Mouse (Mus musculus) lung, embryonic 14.5 days (tissue): Measurements from ENCODE around the gene Ogfod2. TPM values are rescaled to one million over a fixed set of nuclear protein-coding genes. Genes with fewer than 3 reads are reported as not detected.
A peak's percentile ranks its signal among the peaks of the same experiment; 100 is the strongest.

Source experiments
- ATAC-seq: fragments of 200-750 bp; cut with Nextera tagmentation; 2 replicates; pipeline ENCODE4 v1.8.0; 2017; ENCODE audit warnings: mild to moderate bottlenecking, moderate TSS enrichment, moderate library complexity; ENCODE audit not compliant: insufficient read depth
- DNase-seq: peaks from one replicate; pipeline ENCODE4 v3.0.0-alpha.2; 2015
- H3K27ac ChIP-seq: fragments of 300-500 bp; sonication (generic); 2 replicates; pipeline ENCODE4 v1.5.1; 2014; ENCODE audit warnings: low read depth, mild to moderate bottlenecking, moderate library complexity
- H3K27me3 ChIP-seq: fragments of 300-500 bp; sonication (generic); 2 replicates; pipeline ENCODE4 v1.6.1; 2014; ENCODE audit warnings: low read length, control low read depth; ENCODE audit not compliant: insufficient read depth
- H3K36me3 ChIP-seq: fragments of 300-500 bp; sonication (generic); 2 replicates; pipeline ENCODE4 v1.6.1; 2014; ENCODE audit warnings: control low read depth; ENCODE audit not compliant: insufficient read depth
- H3K4me1 ChIP-seq: fragments of 300-500 bp; sonication (generic); 2 replicates; pipeline ENCODE4 v1.6.1; 2014; ENCODE audit warnings: antibody characterized with exemption, control low read depth; ENCODE audit not compliant: insufficient read depth
- H3K4me2 ChIP-seq: fragments of 300-500 bp; sonication (generic); 2 replicates; pipeline ENCODE4 v1.6.1; 2014; ENCODE audit warnings: mild to moderate bottlenecking
- H3K4me3 ChIP-seq: fragments of 300-500 bp; sonication (generic); 2 replicates; pipeline ENCODE4 v1.5.1; 2014; ENCODE audit warnings: low read depth, low read length
- H3K9ac ChIP-seq: fragments of 300-500 bp; sonication (generic); 2 replicates; pipeline ENCODE4 v1.6.1; 2014
- H3K9me3 ChIP-seq: fragments of 300-500 bp; sonication (generic); 2 replicates; pipeline ENCODE4 v1.6.1; 2016; ENCODE audit warnings: low read depth, low read length, control low read depth
- CTCF ChIP-seq: IDR thresholded peaks from 2 replicates; pipeline ENCODE4 v1.5.1; 2016; ENCODE audit warnings: antibody characterized with exemption, low read depth
- WGBS: fragments of 180-500 bp; shearing (Covaris S2); extraction: QIAGEN DNeasy Blood & Tissue Kit; methylation state at CpG from one replicate; pipeline ENCODE4 v1.1.7; 2014; 5-methylcytosine and 5-hydroxymethylcytosine counted together
- polyA plus RNA-seq: library from polyadenylated mRNA; unstranded; fragments of >200 nt; fragmentation: Nextera tagmentation; extraction: Ambion mirVana; gene quantifications from 2 replicates; pipeline ENCODE4 v1.2.1, GENCODE M21; 2014

Ogfod2 gene
- polyA plus RNA-seq, 1 experiment from 2014 or later: 13.4 TPM

GRCm38 (mm10) chr5:124111077-124111741 lies 888 bp upstream of the Ogfod2 start:
- H3K9ac ChIP-seq: peak overlapping the region; percentile 64
- peak overlapping the region; percentile 94 for H3K4me2 ChIP-seq
- ATAC-seq (no peak), DNase-seq (peak; percentile 60)
- H3K36me3 ChIP-seq: peaks cover 5% of the 10 kb centered on the region; the same call in 1 of the 2 replicates
- peak; percentile 86 for TF ChIP-seq CTCF
- H3K4me3 ChIP-seq: peak overlapping the region; percentile 85
- WGBS: 19% methylated on average over 17 of the region's 17 CpGs
- no peaks in the 10 kb centered on the region for H3K27me3 ChIP-seq
- 0 out of 2 replicates have a peak, but pooled peaks cover 3% of the 10 kb centered on the region for H3K4me1 ChIP-seq
- H3K9me3 ChIP-seq: no peaks in the 10 kb centered on the region
- peak overlapping the region; percentile 54; the same call in 1 of the 2 replicates for H3K27ac ChIP-seq

- ATAC-seq: no peak
- peaks cover 10% of the 10 kb centered on the region; the same call in 1 of the 2 replicates for H3K4me1 ChIP-seq
- H3K9me3 ChIP-seq: no peaks in the 10 kb centered on the region
- peaks cover 10% of the 10 kb centered on the region; the same call in 1 of the 2 replicates for H3K36me3 ChIP-seq
- H3K27me3 ChIP-seq: no peaks in the 10 kb centered on the region
- peak; percentile 30 for DNase-seq
- peak overlapping the region; percentile 94 for H3K4me2 ChIP-seq
- peak overlapping the region; percentile 64 for H3K9ac ChIP-seq
- 1% methylated on average over 18 of the region's 18 CpGs for WGBS
- peak overlapping the region; percentile 85 for H3K4me3 ChIP-seq
- TF ChIP-seq CTCF: no peak
- H3K27ac ChIP-seq: peak overlapping the region; percentile 63
Measured at GRCm38 (mm10) chr5:124112531-124112930, 434 bp downstream of the Ogfod2 start.

- TF ChIP-seq CTCF: peak; percentile 61
- DNase-seq (peak; percentile 58), ATAC-seq (no peak)
- H3K4me1 ChIP-seq: peaks cover 10% of the 10 kb centered on the region; the same call in 1 of the 2 replicates
- H3K36me3 ChIP-seq: peaks cover 14% of the 10 kb centered on the region; the same call in 1 of the 2 replicates
- H3K27ac ChIP-seq: peak overlapping the region; percentile 63
- WGBS: 12% methylated on average over 14 of the region's 14 CpGs
- no peaks in the 10 kb centered on the region for H3K9me3 ChIP-seq
- H3K4me3 ChIP-seq: peak overlapping the region; percentile 85
- H3K27me3 ChIP-seq: no peaks in the 10 kb centered on the region
- peak overlapping the region; percentile 64 for H3K9ac ChIP-seq
- peak overlapping the region; percentile 94 for H3K4me2 ChIP-seq
Measured at GRCm38 (mm10) chr5:124113030-124113429, 933 bp downstream of the Ogfod2 start.

GRCm38 (mm10) chr5:124114276-124115025 lies 2.4 kb downstream of the Ogfod2 start:
- H3K9me3 ChIP-seq: no peaks in the 10 kb centered on the region
- 90% methylated on average over 24 of the region's 24 CpGs for WGBS
- no peak for DNase-seq
- H3K4me3 ChIP-seq: no peak overlapping the region
- H3K27ac ChIP-seq: no peak overlapping the region
- H3K27me3 ChIP-seq: no peaks in the 10 kb centered on the region
- H3K4me2 ChIP-seq: no peak overlapping the region
- H3K36me3 ChIP-seq: peaks cover 29% of the 10 kb centered on the region
- no peak overlapping the region for H3K9ac ChIP-seq
- no peak for ATAC-seq
- TF ChIP-seq CTCF: no peak
- H3K4me1 ChIP-seq: peaks cover 10% of the 10 kb centered on the region; the same call in 1 of the 2 replicates

- H3K4me1 ChIP-seq: peaks cover 10% of the 10 kb centered on the region; the same call in 1 of the 2 replicates
- H3K9me3 ChIP-seq: no peaks in the 10 kb centered on the region
- no peak for TF ChIP-seq CTCF
- H3K27me3 ChIP-seq: no peaks in the 10 kb centered on the region
- H3K36me3 ChIP-seq: peaks cover 40% of the 10 kb centered on the region
- peak overlapping the region; percentile 94 for H3K9ac ChIP-seq
- ATAC-seq (no peak), DNase-seq (no peak)
- WGBS: 20% methylated on average over 7 of the region's 7 CpGs
- H3K4me2 ChIP-seq: peak overlapping the region; percentile 98
- peak overlapping the region; percentile 81; the same call in 1 of the 2 replicates for H3K27ac ChIP-seq
- peak overlapping the region; percentile 94 for H3K4me3 ChIP-seq
Measured at GRCm38 (mm10) chr5:124115531-124115930, 3.4 kb downstream of the Ogfod2 start.

- H3K4me2 ChIP-seq: peak within 1 kb of the TSS; percentile 98
- H3K4me1 ChIP-seq: peaks cover 7% of the 10 kb centered on the region; the same call in 1 of the 2 replicates
- WGBS: 1% methylated on average over 64 of the region's 64 CpGs
- no peak for TF ChIP-seq CTCF
- H3K9me3 ChIP-seq: no peaks in the 10 kb centered on the region
- peak; percentile 90 for DNase-seq
- peak within 1 kb of the TSS; percentile 94 for H3K4me3 ChIP-seq
- peaks cover 46% of the 10 kb centered on the region for H3K36me3 ChIP-seq
- ATAC-seq: no peak
- H3K27ac ChIP-seq: peak within 1 kb of the TSS; percentile 81
- H3K27me3 ChIP-seq: no peaks in the 10 kb centered on the region
- peak within 1 kb of the TSS; percentile 94 for H3K9ac ChIP-seq
Measured at GRCm38 (mm10) chr5:124115990-124116845, 4.1 kb downstream of the Ogfod2 start, which contains the start of gene Arl6ip4. Arl6ip4 (plus strand) TSS chr5:124116089.
